Mouse (Mus musculus) heart, postnatal 0 days (tissue): Measurements from ENCODE around the gene Lmx1b. TPM values are rescaled to one million over a fixed set of nuclear protein-coding genes. Genes with fewer than 3 reads are reported as not detected.
A peak's percentile ranks its signal among the peaks of the same experiment; 100 is the strongest.

Experiments used
- ATAC-seq: fragments of 200-750 bp; cut with Nextera tagmentation; 2 replicates; pipeline ENCODE4 v1.8.0; 2017; ENCODE audit warnings: low read depth, moderate number of reproducible peaks, moderate library complexity; ENCODE audit not compliant: insufficient read depth
- DNase-seq: peaks from one replicate; pipeline ENCODE4 v3.0.0-alpha.2; 2016; ENCODE audit warnings: low spot score
- H3K27ac ChIP-seq: fragments of 300-500 bp; sonication (generic); 2 replicates; pipeline ENCODE4 v1.5.1; 2014; ENCODE audit warnings: low read depth, mild to moderate bottlenecking
- H3K27me3 ChIP-seq: fragments of 300-500 bp; sonication (generic); 2 replicates; pipeline ENCODE4 v1.6.1; 2014; ENCODE audit warnings: low read length, mixed read lengths; ENCODE audit not compliant: control insufficient read depth, insufficient read depth
- H3K36me3 ChIP-seq: fragments of 300-500 bp; sonication (generic); replicated peaks from 2 replicates; pipeline ENCODE4 v1.6.1; 2014; ENCODE audit warnings: low read length, mixed read lengths; ENCODE audit not compliant: control insufficient read depth, insufficient read depth
- H3K4me1 ChIP-seq: fragments of 300-500 bp; sonication (generic); 2 replicates; pipeline ENCODE4 v1.6.1; 2014; ENCODE audit warnings: antibody characterized with exemption; ENCODE audit not compliant: control insufficient read depth, insufficient read depth
- H3K4me2 ChIP-seq: fragments of 300-500 bp; sonication (generic); 2 replicates; pipeline ENCODE4 v1.6.1; 2014; ENCODE audit warnings: low read depth, mild to moderate bottlenecking, low read length, moderate library complexity
- H3K4me3 ChIP-seq: fragments of 300-500 bp; sonication (generic); 2 replicates; pipeline ENCODE4 v1.5.1; 2014; ENCODE audit warnings: low read depth, low read length
- H3K9ac ChIP-seq: fragments of 300-500 bp; sonication (generic); replicated peaks from 2 replicates; pipeline ENCODE4 v1.6.1; 2014; ENCODE audit warnings: low read depth, low read length, mixed read lengths
- H3K9me3 ChIP-seq: fragments of 300-500 bp; sonication (generic); replicated peaks from 2 replicates; pipeline ENCODE4 v1.6.1; 2016; ENCODE audit warnings: low read length; ENCODE audit not compliant: control insufficient read depth
- CTCF ChIP-seq: IDR thresholded peaks from 2 replicates; pipeline ENCODE4 v1.5.1; 2016; ENCODE audit warnings: antibody characterized with exemption, control low read depth, low read depth
- EP300 ChIP-seq: IDR thresholded peaks from 2 replicates; pipeline ENCODE4 v1.6.1; 2016; ENCODE audit warnings: antibody characterized with exemption, low read depth
- WGBS: fragments of 180-500 bp; shearing (Covaris S2); extraction: QIAGEN DNeasy Blood & Tissue Kit; methylation state at CpG from one replicate; pipeline ENCODE4 v1.1.7; 2014; 5-methylcytosine and 5-hydroxymethylcytosine counted together
- polyA plus RNA-seq: library from polyadenylated mRNA; unstranded; fragments of >200 nt; fragmentation: Nextera tagmentation; extraction: Ambion mirVana; gene quantifications from 2 replicates; pipeline ENCODE4 v1.2.1, GENCODE M21; 2015
- total RNA-seq: library from RNA; depleted of rRNA; stranded (reverse); fragments of >200 nt; gene quantifications from 2 replicates; pipeline ENCODE4 v1.2.3, GENCODE M21; 2014; ENCODE audit warnings: low replicate concordance

Lmx1b gene
- total and polyA plus RNA-seq, 2 experiments from 2014 or later, result not detected

- TF ChIP-seq EP300, result no peak
- no peak for TF ChIP-seq CTCF
- H3K27ac ChIP-seq, result no peak overlapping the region
- H3K27me3 ChIP-seq, result peaks cover 100% of the 10 kb centered on the region
- DNase-seq, result no peak
- no peaks in the 10 kb centered on the region for H3K4me1 ChIP-seq
- no peaks in the 10 kb centered on the region for H3K36me3 ChIP-seq
- H3K4me3 ChIP-seq, result 0 out of 2 replicates have a peak overlapping the region, but pooled peaks have one; percentile 8
- ATAC-seq, result no peak
- no peak overlapping the region for H3K4me2 ChIP-seq
- H3K9me3 ChIP-seq, result no peaks in the 10 kb centered on the region
- no peak overlapping the region for H3K9ac ChIP-seq
- under 1% methylated on average over 40 of the region's 40 CpGs for WGBS
Measured at GRCm38 (mm10) chr2:33631022-33631707, 9.1 kb downstream of the Lmx1b start.

DNA sequence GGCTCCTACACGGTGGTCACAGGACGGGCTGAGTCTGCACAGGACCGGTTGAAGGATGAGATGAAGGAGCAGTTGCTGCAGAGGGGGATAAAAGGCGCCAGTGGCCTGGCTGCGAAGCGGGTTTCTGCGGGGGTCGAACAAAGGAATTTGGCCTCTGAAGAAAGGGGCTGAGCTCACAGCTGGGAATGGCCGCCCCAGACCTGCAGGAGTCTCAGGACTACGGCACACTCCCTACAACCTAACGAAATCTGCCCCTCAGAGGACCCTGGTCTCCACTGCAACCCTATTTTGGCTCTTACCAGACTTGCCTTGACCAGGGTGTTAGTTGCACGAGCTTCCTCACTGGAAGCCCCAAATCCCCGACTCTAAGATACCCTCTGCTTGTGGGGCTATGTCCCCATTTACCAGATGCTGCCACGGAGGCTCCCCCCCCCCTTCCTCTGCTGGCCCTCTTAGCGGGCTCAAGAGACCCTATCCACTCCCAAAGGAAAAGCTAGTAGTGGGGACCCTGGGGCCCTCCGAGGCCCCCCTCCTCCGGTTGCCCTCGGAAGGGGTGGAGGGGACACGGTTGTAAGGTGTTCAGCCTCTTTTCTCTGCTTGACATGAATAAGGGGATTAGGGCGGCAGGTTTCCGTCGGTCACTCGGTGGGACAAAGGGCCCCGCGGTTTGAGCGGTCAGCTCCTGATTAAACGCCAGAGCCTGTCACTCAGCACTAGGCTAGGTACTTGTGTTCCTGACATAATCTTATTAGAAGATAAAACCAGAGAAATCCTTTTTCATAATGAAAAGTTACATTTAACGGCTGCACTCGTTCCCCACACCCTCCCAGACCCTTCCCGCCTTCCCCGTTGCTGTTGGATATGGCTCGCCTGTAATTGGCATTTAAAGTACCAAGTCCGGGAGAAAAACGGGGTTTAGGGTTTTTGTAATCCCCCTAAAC lies 10.0 kb downstream of the Lmx1b start:
- ATAC-seq (no peak), DNase-seq (no peak)
- Histone ChIP-seq H3K4me2 (no peak overlapping the region), H3K27ac (no peak overlapping the region), H3K9me3 (no peaks in the 10 kb centered on the region), H3K4me1 (no peaks in the 10 kb centered on the region), H3K36me3 (no peaks in the 10 kb centered on the region), H3K4me3 (no peak overlapping the region), H3K27me3 (peaks cover 100% of the 10 kb centered on the region), H3K9ac (no peak overlapping the region)
- WGBS, result 3% methylated on average over 34 of the region's 34 CpGs
- TF ChIP-seq EP300, result no peak
- no peak for TF ChIP-seq CTCF

- no peaks in the 10 kb centered on the region for H3K4me1 ChIP-seq
- no peak for ATAC-seq
- peaks cover 100% of the 10 kb centered on the region for H3K27me3 ChIP-seq
- no peak overlapping the region for H3K27ac ChIP-seq
- no peak overlapping the region for H3K9ac ChIP-seq
- H3K36me3 ChIP-seq, result no peaks in the 10 kb centered on the region
- 13% methylated on average over 6 of the region's 6 CpGs for WGBS
- no peak overlapping the region for H3K4me2 ChIP-seq
- no peak overlapping the region for H3K4me3 ChIP-seq
- no peak for DNase-seq
- no peak for TF ChIP-seq CTCF
- no peak for TF ChIP-seq EP300
- H3K9me3 ChIP-seq, result no peaks in the 10 kb centered on the region
Measured at GRCm38 (mm10) chr2:33629641-33630040, 10.7 kb downstream of the Lmx1b start.

DNA sequence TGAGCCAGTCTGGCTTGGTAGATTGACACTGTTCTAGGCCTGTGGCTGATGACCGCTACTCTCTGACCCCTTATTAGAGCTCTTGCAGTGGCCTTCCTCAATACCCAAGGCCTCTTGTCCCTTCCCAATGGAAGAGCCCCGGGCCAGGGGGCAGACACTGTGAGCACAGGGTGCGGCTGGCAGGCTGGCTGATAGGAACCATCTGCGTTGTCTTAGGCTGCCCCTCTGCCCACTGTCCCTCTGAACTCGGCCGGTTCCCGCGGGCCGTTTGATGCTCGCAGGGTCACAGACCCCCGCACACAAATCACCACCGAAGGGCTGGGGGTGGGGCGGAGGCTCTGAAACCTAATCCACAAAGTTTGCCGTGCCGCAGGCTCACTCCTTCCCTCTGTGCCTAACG lies 11.5 kb downstream of the Lmx1b start:
- H3K4me1 ChIP-seq, result no peaks in the 10 kb centered on the region
- peaks cover 92% of the 10 kb centered on the region for H3K27me3 ChIP-seq
- ATAC-seq, result no peak
- no peak for TF ChIP-seq CTCF
- no peak for TF ChIP-seq EP300
- no peak for DNase-seq
- H3K4me2 ChIP-seq, result no peak overlapping the region
- H3K9me3 ChIP-seq, result no peaks in the 10 kb centered on the region
- 4% methylated on average over 16 of the region's 16 CpGs for WGBS
- no peak overlapping the region for H3K4me3 ChIP-seq
- no peak overlapping the region for H3K27ac ChIP-seq
- no peaks in the 10 kb centered on the region for H3K36me3 ChIP-seq
- no peak overlapping the region for H3K9ac ChIP-seq

- no peak overlapping the region for H3K4me2 ChIP-seq
- peaks cover 90% of the 10 kb centered on the region for H3K27me3 ChIP-seq
- H3K9ac ChIP-seq, result no peak overlapping the region
- 25% methylated on average over 10 of the region's 10 CpGs for WGBS
- H3K4me1 ChIP-seq, result no peaks in the 10 kb centered on the region
- no peak overlapping the region for H3K4me3 ChIP-seq
- ATAC-seq (no peak), DNase-seq (no peak)
- no peak for TF ChIP-seq CTCF
- TF ChIP-seq EP300, result no peak
- H3K36me3 ChIP-seq, result no peaks in the 10 kb centered on the region
- no peaks in the 10 kb centered on the region for H3K9me3 ChIP-seq
- H3K27ac ChIP-seq, result no peak overlapping the region
Measured at GRCm38 (mm10) chr2:33627058-33627375, 13.3 kb downstream of the Lmx1b start.
